Mouse (Mus musculus) activated CD4-positive, CD25-positive, alpha-beta regulatory T cell (primary cell): ENCODE measurements around the gene Chd9. TPM values are rescaled to one million over a fixed set of nuclear protein-coding genes. Genes with fewer than 3 reads are reported as not detected.

ENCODE experiments used
- polyA plus RNA-seq, 2 experiments: library from polyadenylated mRNA; unstranded; fragments of 100-300 nt; shearing (Covaris generic); gene quantifications; one replicate each; pipeline ENCODE4 v1.2.1; 2017

Chd9 gene
- polyA plus RNA-seq: 100 to 1,000 TPM; 128 TPM

GRCm38 (mm10) chr8:90828181-90828986 is at the start of gene Chd9:
Chd9 (plus strand) TSS chr8:90828352.

GRCm38 (mm10) chr8:90817293-90817692 is 10.9 kb upstream of the Chd9 start, which contains the start of gene Gm19935:
Gm19935 (minus strand) TSS chr8:90817393.

DNA sequence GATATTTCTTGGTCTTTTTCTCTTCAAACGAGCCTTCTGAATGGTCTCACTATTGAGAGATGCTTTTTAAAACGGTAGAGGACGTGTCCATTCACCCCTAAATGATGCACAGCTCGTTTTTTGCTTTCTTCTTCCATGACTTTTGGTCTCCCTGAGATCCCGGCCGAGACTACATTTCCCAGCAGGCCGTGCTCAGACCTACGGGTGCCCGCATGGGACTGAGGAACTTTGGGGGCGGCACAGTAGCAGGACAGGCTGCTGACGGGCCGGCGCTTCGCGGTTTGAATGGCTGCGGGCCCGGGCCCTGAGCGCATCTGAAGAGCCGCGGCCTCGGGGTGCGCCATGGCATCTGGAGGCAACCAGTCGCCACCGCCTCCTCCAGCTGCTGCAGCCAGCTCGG is 241.7 kb downstream of the Chd9 start, which contains the start of gene Rbl2:
Gene Rbl2, plus strand, starts transcription at position 224 of the 400 bp plus-strand sequence.

Other genes with a start within 250 kb of the Chd9 start
- gene Gm19935, start 11.0 kb upstream of the Chd9 start, polyA plus RNA-seq: not detected
- gene Rbl2, start 241.7 kb downstream of the Chd9 start, polyA plus RNA-seq: 100 to 1,000 TPM in 1 of 2 experiments, 10 to 100 TPM in 1; 88.8 to 150 TPM